Mouse (Mus musculus) G1E (cell line): Measurements from ENCODE around the gene Nav3.

Source experiments
- CTCF ChIP-seq: IDR thresholded peaks from 2 replicates; pipeline ENCODE4 v1.5.1; 2012; ENCODE audit warnings: low read depth, low read length, inconsistent platforms, mixed read lengths
- GATA1 ChIP-seq: IDR thresholded peaks from 2 replicates; pipeline ENCODE4 v1.6.1; 2012; ENCODE audit warnings: borderline replicate concordance, low read length, inconsistent platforms, mixed read lengths
- POLR2AphosphoS5 ChIP-seq: IDR thresholded peaks from 2 replicates; pipeline ENCODE4 v1.6.1; 2012; ENCODE audit warnings: low read depth, low read length, inconsistent platforms; ENCODE audit not compliant: insufficient replicate concordance
- TAL1 ChIP-seq: conservative IDR thresholded peaks from 2 replicates; pipeline ENCODE4 v1.6.1; 2012; ENCODE audit warnings: low read depth, low read length, inconsistent platforms, mixed read lengths

DNA sequence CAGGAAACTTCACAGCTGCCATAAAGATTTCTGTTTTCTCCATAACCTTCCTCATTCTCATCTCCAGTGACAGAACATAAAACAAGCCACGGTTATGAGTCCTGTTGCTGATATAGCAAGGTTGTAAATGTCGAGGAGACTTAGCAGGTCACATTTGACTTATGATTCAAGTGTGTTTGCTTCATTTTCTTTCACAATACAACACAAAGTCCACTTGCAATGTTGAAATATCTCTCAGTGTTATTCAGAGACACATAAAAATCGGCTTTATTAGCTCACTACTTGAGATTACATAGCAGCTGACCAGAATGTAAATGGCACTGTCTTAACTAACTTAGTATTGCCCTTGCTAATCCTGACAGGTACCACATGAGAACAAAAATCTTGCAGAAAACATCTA, 482.5 kb downstream of the Nav3 start:
- no peak for TF ChIP-seq CTCF
- no peak for TF ChIP-seq TAL1
- TF ChIP-seq GATA1: no peak
- TF ChIP-seq POLR2AphosphoS5: no peak
